Mouse (Mus musculus): ENCODE data around the gene Il12rb1. TPM values are rescaled to one million over a fixed set of nuclear protein-coding genes. Genes with fewer than 3 reads are reported as not detected.

Gene Il12rb1
- 2.5 and 5.4 TPM in 2 replicates for polyA plus RNA-seq (2012; rRNA removed)

- TF ChIP-seq POLR2A (IDR thresholded peaks at IDR 0.05; ENCODE audit: low read depth, low read length), result no peak
- TF ChIP-seq CTCF (IDR thresholded peaks at IDR 0.05; ENCODE audit: extremely low read depth, insufficient read length, insufficient replicate concordance, low read depth, low read length), result no peak
- Histone ChIP-seq H3K27me3 (ENCODE audit: control insufficient read depth, insufficient read depth, low read length) (peaks cover 12% of the 10 kb centered on the region; the same call in 1 of the 2 replicates), H3K4me3 (ENCODE audit: low read depth, low read length) (peak within 1 kb of the TSS; percentile 53), H3K4me1 (ENCODE audit: control insufficient read depth, insufficient read depth, insufficient read length, low read length) (peaks cover 14% of the 10 kb centered on the region), H3K27ac (ENCODE audit: insufficient read depth, low read depth, low read length) (no peak within 1 kb of the TSS), H3K36me3 (ENCODE audit: control insufficient read depth, insufficient read depth, low read length) (no peaks in the 10 kb centered on the region)
- WGBS, result 63% methylated on average over 5 of the region's 5 CpGs
Measured at GRCm38 (mm10) chr8:70808239-70808638, at the start of gene Il12rb1. Gene Il12rb1, plus strand, starts transcription at chr8:70808449.

DNA sequence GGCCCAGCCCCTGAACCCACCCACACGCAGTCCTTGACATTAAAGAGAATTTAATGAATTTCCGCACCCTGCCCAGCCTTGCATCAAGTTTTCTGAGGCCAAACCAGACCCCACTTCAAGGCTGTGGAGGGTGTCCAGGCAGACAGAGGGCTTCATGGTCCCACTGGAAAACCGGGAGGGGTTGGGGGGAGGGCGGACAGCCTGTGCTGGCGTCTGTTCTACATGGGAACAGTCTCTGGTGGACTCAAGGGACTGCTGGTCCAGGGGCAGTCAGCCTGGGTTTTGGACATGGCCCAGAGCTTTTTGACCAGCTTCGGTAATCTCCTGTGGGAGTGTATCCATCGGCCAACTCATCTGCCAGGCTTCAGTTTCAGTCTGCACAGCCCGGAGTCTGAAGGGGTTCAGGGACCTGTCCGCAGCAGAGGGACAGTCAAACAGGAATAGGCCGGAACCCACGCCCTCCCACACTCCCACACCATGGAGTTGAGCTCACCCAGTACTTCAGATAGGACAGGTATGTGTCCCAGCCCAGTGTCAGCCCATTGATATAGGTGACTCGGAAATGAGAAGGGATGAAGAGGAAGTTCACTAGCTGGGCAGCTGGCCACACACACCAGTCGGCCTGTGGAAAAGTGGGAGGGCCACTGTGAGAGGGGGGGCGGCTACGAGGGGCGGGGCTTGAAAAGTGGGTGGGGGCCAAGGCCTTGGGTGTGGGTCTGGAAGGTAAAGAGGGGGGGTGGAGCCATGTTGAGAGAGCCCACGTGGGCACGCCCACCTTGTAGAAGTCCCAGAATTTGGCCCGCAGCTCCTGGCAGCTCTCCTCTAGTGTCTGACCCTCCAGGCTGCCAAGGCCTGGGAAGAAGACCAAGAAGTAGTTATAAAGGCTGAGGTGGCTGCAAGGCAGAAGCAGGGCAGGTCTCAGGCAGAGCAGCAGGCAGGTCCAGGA is 49.4 kb upstream of the Il12rb1 start:
- H3K27me3 ChIP-seq (ENCODE audit: control insufficient read depth, insufficient read depth, low read length), result no peaks in the 10 kb centered on the region
- WGBS, result 59% methylated on average over 19 of the region's 19 CpGs
- TF ChIP-seq CTCF (IDR thresholded peaks at IDR 0.05; ENCODE audit: extremely low read depth, insufficient read length, insufficient replicate concordance, low read depth, low read length) (no peak), POLR2A (IDR thresholded peaks at IDR 0.05; ENCODE audit: low read depth, low read length) (no peak)
- H3K27ac ChIP-seq (ENCODE audit: insufficient read depth, low read depth, low read length), result no peak overlapping the region
- H3K4me1 ChIP-seq (ENCODE audit: control insufficient read depth, insufficient read depth, insufficient read length, low read length), result peaks cover 29% of the 10 kb centered on the region
- no peak overlapping the region for H3K4me3 ChIP-seq (ENCODE audit: low read depth, low read length)
- H3K36me3 ChIP-seq (ENCODE audit: control insufficient read depth, insufficient read depth, low read length), result peaks cover 29% of the 10 kb centered on the region

DNA sequence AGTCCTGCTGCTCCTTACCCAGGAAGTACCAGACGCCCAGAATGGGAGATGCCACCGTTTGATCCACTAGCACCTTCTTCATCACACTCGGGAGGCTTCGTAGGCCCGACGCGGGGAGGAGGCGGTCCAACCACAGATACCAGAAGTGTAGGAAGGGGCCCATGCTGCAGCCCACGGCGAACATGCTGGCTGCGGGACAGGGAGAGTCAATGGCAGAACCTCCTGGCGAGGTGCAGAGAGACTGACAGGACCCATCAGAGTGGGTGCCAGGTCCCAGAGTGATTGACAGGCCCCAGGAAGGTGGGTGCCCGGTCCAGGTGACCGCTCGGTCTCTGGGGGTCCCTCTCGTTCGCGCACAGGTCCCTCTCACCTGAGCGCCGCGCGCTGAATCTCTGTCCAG is 47.9 kb upstream of the Il12rb1 start:
- Histone ChIP-seq H3K4me3 (ENCODE audit: low read depth, low read length) (peak overlapping the region; percentile 84), H3K4me1 (ENCODE audit: control insufficient read depth, insufficient read depth, insufficient read length, low read length) (peaks cover 32% of the 10 kb centered on the region), H3K36me3 (ENCODE audit: control insufficient read depth, insufficient read depth, low read length) (peaks cover 29% of the 10 kb centered on the region), H3K27ac (ENCODE audit: insufficient read depth, low read depth, low read length) (peak overlapping the region; percentile 59), H3K27me3 (ENCODE audit: control insufficient read depth, insufficient read depth, low read length) (no peaks in the 10 kb centered on the region)
- WGBS, result under 1% methylated on average over 22 of the region's 22 CpGs
- TF ChIP-seq POLR2A (IDR thresholded peaks at IDR 0.05; ENCODE audit: low read depth, low read length), result no peak
- TF ChIP-seq CTCF (IDR thresholded peaks at IDR 0.05; ENCODE audit: extremely low read depth, insufficient read length, insufficient replicate concordance, low read depth, low read length), result no peak

DNA sequence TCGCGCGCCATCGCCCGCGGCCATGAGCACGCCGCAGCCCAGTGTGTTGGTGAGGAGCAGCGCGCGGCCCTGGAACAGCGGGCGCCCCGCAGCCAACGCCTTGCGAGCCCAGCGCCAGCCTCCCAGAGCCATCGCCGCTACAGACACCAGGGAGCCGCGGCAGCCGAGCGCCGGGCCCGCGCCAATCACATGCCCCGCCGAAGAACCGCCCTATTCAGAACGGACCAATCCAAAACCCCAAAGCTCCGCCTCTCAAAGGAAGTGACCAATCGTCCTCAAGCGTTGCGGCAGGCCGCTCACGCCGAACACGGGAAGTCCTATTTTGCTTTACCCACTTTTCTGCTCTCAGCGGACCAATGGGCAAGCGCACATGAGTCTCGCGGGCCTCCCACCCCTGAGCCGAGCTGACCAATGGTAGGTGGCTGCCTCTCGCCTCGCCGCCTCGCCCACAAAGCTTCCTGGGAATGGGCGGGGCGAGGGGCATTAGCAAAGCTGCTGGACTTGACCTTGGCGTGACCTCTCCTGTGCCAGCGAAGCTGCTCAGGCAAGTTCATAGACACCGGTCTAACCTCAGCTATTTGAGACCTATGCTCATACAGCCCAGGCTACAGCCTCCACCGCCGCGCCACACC is 47.4 kb upstream of the Il12rb1 start, which contains the start of gene Mpv17l2:
Gene Mpv17l2 (minus strand): TSS at position 172 of the 632 bp plus-strand sequence.
- under 1% methylated on average over 55 of the region's 55 CpGs for WGBS
- H3K4me3 ChIP-seq (ENCODE audit: low read depth, low read length), result peak within 1 kb of the TSS; percentile 84
- TF ChIP-seq POLR2A (IDR thresholded peaks at IDR 0.05; ENCODE audit: low read depth, low read length), result peak; percentile 85
- no peak for TF ChIP-seq CTCF (IDR thresholded peaks at IDR 0.05; ENCODE audit: extremely low read depth, insufficient read length, insufficient replicate concordance, low read depth, low read length)
- peak within 1 kb of the TSS; percentile 70 for H3K27ac ChIP-seq (ENCODE audit: insufficient read depth, low read depth, low read length)
- H3K36me3 ChIP-seq (ENCODE audit: control insufficient read depth, insufficient read depth, low read length), result peaks cover 29% of the 10 kb centered on the region
- no peaks in the 10 kb centered on the region for H3K27me3 ChIP-seq (ENCODE audit: control insufficient read depth, insufficient read depth, low read length)
- H3K4me1 ChIP-seq (ENCODE audit: control insufficient read depth, insufficient read depth, insufficient read length, low read length), result peaks cover 31% of the 10 kb centered on the region

GRCm38 (mm10) chr8:70762118-70762517 is 46.1 kb upstream of the Il12rb1 start:
- WGBS, result 24% methylated on average over 1 of the region's 1 CpGs
- Histone ChIP-seq H3K27ac (ENCODE audit: insufficient read depth, low read depth, low read length) (peak overlapping the region; percentile 36), H3K4me1 (ENCODE audit: control insufficient read depth, insufficient read depth, insufficient read length, low read length) (peaks cover 37% of the 10 kb centered on the region), H3K27me3 (ENCODE audit: control insufficient read depth, insufficient read depth, low read length) (no peaks in the 10 kb centered on the region), H3K36me3 (ENCODE audit: control insufficient read depth, insufficient read depth, low read length) (peaks cover 22% of the 10 kb centered on the region), H3K4me3 (ENCODE audit: low read depth, low read length) (no peak overlapping the region)
- TF ChIP-seq POLR2A (IDR thresholded peaks at IDR 0.05; ENCODE audit: low read depth, low read length) (no peak), CTCF (IDR thresholded peaks at IDR 0.05; ENCODE audit: extremely low read depth, insufficient read length, insufficient replicate concordance, low read depth, low read length) (no peak)

- Histone ChIP-seq H3K4me3 (ENCODE audit: low read depth, low read length) (peak overlapping the region; percentile 7), H3K27me3 (ENCODE audit: control insufficient read depth, insufficient read depth, low read length) (no peaks in the 10 kb centered on the region), H3K27ac (ENCODE audit: insufficient read depth, low read depth, low read length) (peak overlapping the region; percentile 89), H3K36me3 (ENCODE audit: control insufficient read depth, insufficient read depth, low read length) (peaks cover 12% of the 10 kb centered on the region), H3K4me1 (ENCODE audit: control insufficient read depth, insufficient read depth, insufficient read length, low read length) (peaks cover 37% of the 10 kb centered on the region)
- TF ChIP-seq POLR2A (IDR thresholded peaks at IDR 0.05; ENCODE audit: low read depth, low read length) (no peak), CTCF (IDR thresholded peaks at IDR 0.05; ENCODE audit: extremely low read depth, insufficient read length, insufficient replicate concordance, low read depth, low read length) (peak; percentile 95)
- WGBS, result 3% methylated on average over 3 of the region's 3 CpGs
Measured at GRCm38 (mm10) chr8:70763354-70763753, 44.9 kb upstream of the Il12rb1 start.

GRCm38 (mm10) chr8:70764026-70764425 is 44.2 kb upstream of the Il12rb1 start:
- WGBS, result 29% methylated on average over 8 of the region's 8 CpGs
- H3K36me3 ChIP-seq (ENCODE audit: control insufficient read depth, insufficient read depth, low read length), result peaks cover 14% of the 10 kb centered on the region
- TF ChIP-seq POLR2A (IDR thresholded peaks at IDR 0.05; ENCODE audit: low read depth, low read length), result peak; percentile 48; the same call in 1 of the 2 replicates
- no peak for TF ChIP-seq CTCF (IDR thresholded peaks at IDR 0.05; ENCODE audit: extremely low read depth, insufficient read length, insufficient replicate concordance, low read depth, low read length)
- H3K4me3 ChIP-seq (ENCODE audit: low read depth, low read length), result peak overlapping the region; percentile 78
- no peaks in the 10 kb centered on the region for H3K27me3 ChIP-seq (ENCODE audit: control insufficient read depth, insufficient read depth, low read length)
- H3K4me1 ChIP-seq (ENCODE audit: control insufficient read depth, insufficient read depth, insufficient read length, low read length), result peaks cover 43% of the 10 kb centered on the region
- peak overlapping the region; percentile 98 for H3K27ac ChIP-seq (ENCODE audit: insufficient read depth, low read depth, low read length)

All from small intestine, adult 2 months (tissue).